In genomic region chr5:24995576-24996100, GRCm38 (mm10) we compare ENCODE assay signal across 8 mouse cellular contexts.
A peak's percentile ranks its signal among the peaks of the same experiment; 100 is the strongest.
DNase-seq lines count a peak whose midpoint lies in the region; TF ChIP-seq lines count a peak whose summit lies in the region.

No protein-coding gene starts in this region.

- no peak for TF ChIP-seq POLR2A in brain, embryonic 14.5 days (IDR thresholded peaks at IDR 0.05; ENCODE audit: borderline replicate concordance, extremely low read depth, insufficient read depth, insufficient read length, poor library complexity, severe bottlenecking)
- TF ChIP-seq POLR2A in myocyte (IDR thresholded peaks at IDR 0.05; ENCODE audit: insufficient read length, low read depth): no peak

- H3K4me2 ChIP-seq in myocyte (ENCODE audit: low read depth): peak overlapping the region; percentile 85

- H3K4me3 ChIP-seq in myocyte: peak overlapping the region; percentile 7

- H3K27me3 ChIP-seq in myocyte (ENCODE audit: control insufficient read depth, insufficient read depth, insufficient read length): no peaks in the 10 kb centered on the region

- H3ac ChIP-seq in myocyte (ENCODE audit: control insufficient read depth, insufficient read length): no peak overlapping the region

- H3K79me2 ChIP-seq in myocyte (ENCODE audit: control insufficient read depth, insufficient read depth): no peaks in the 10 kb centered on the region

- DNase-seq in adrenal gland, adult (ENCODE audit: inconsistent age in 2 of 2, low spot score in 1 of 2): peak; percentile 78 to 90
- no peak for DNase-seq in adrenal gland, postnatal 4 days (ENCODE audit: low spot score in 2 of 2)
- peak; percentile 71 for DNase-seq in brain, embryonic 14.5 days (ENCODE audit: low read depth)
- peak; percentile 43 for DNase-seq in forelimb bud, embryonic 11.5 days (ENCODE audit: low read depth, low spot score)
- DNase-seq in heart, postnatal 4 days: peak; percentile 78
- DNase-seq in left cerebral cortex, adult 8-10 months (ENCODE audit: low spot score in 2 of 2): peak; percentile 35 to 69
- DNase-seq in MN1 (ENCODE audit: low spot score): no peak

- H3K36me3 ChIP-seq in myocyte (ENCODE audit: control insufficient read depth, insufficient read depth): no peaks in the 10 kb centered on the region

- TF ChIP-seq CTCF in brain, embryonic 14.5 days (IDR thresholded peaks at IDR 0.05; ENCODE audit: borderline replicate concordance, extremely low read depth, insufficient read depth, insufficient read length): no peak

TF ChIP-seq in myocyte, 11 proteins besides CTCF, POLR2A, EP300 and RAD21:
- TF ChIP-seq CEBPB (IDR thresholded peaks at IDR 0.05; ENCODE audit: insufficient read depth, poor library complexity, severe bottlenecking) (no peak), TCF3 (IDR thresholded peaks at IDR 0.05; ENCODE audit: insufficient read length, low read depth) (no peak)

Comparison
In these comparisons a context has a peak if more than half of its experiments do, and no peak if none do; other contexts are left out.
1. DNase-seq: peak in adrenal gland, adult (2 of 2), brain, embryonic 14.5 days (single experiment), forelimb bud, embryonic 11.5 days (single experiment), heart, postnatal 4 days (single experiment) and left cerebral cortex, adult 8-10 months (2 of 2); none in adrenal gland, postnatal 4 days (0 of 2) and MN1 (single experiment).